Mouse (Mus musculus) neural tube, embryonic 13.5 days (tissue): ENCODE results near the gene Fancd2. TPM values are rescaled to one million over a fixed set of nuclear protein-coding genes. Genes with fewer than 3 reads are reported as not detected.

Experiments
- ATAC-seq: fragments of 200-750 bp; cut with Nextera tagmentation; 2 replicates; pipeline ENCODE4 v1.8.0; 2017; ENCODE audit warnings: low read depth, mild to moderate bottlenecking, moderate TSS enrichment, moderate library complexity
- H3K27ac ChIP-seq: fragments of 300-500 bp; sonication (generic); replicated peaks from 2 replicates; pipeline ENCODE4 v1.5.1; 2015; ENCODE audit warnings: moderate library complexity, mild to moderate bottlenecking, inconsistent platforms
- H3K27me3 ChIP-seq: fragments of 300-500 bp; sonication (generic); 2 replicates; pipeline ENCODE4 v1.6.1; 2015; ENCODE audit warnings: mild to moderate bottlenecking, inconsistent platforms
- H3K36me3 ChIP-seq: fragments of 300-500 bp; sonication (generic); 2 replicates; pipeline ENCODE4 v1.6.1; 2015; ENCODE audit warnings: mild to moderate bottlenecking, inconsistent platforms
- H3K4me1 ChIP-seq: fragments of 300-500 bp; sonication (generic); replicated peaks from 2 replicates; pipeline ENCODE4 v1.6.1; 2015; ENCODE audit warnings: inconsistent platforms
- H3K4me2 ChIP-seq: fragments of 300-500 bp; sonication (generic); 2 replicates; pipeline ENCODE4 v1.6.1; 2015; ENCODE audit warnings: inconsistent platforms, mild to moderate bottlenecking, moderate library complexity
- H3K4me3 ChIP-seq: fragments of 300-500 bp; sonication (generic); 2 replicates; pipeline ENCODE4 v1.5.1; 2015; ENCODE audit warnings: mild to moderate bottlenecking, inconsistent platforms
- H3K9ac ChIP-seq: fragments of 300-500 bp; sonication (generic); 2 replicates; pipeline ENCODE4 v1.6.1; 2015; ENCODE audit warnings: moderate library complexity, mild to moderate bottlenecking, inconsistent platforms
- H3K9me3 ChIP-seq: fragments of 300-500 bp; sonication (generic); 2 replicates; pipeline ENCODE4 v1.6.1; 2016; ENCODE audit warnings: inconsistent platforms
- WGBS: fragments of 180-500 bp; shearing (Covaris S2); methylation state at CpG from one replicate; pipeline ENCODE4 v1.1.7; 2015; 5-methylcytosine and 5-hydroxymethylcytosine counted together
- polyA plus RNA-seq: library from polyadenylated mRNA; unstranded; fragments of >200 nt; fragmentation: Nextera tagmentation; extraction: Ambion mirVana; gene quantifications from 2 replicates; pipeline ENCODE4 v1.2.1, GENCODE M21; 2015

The Fancd2 gene
- polyA plus RNA-seq, 1 experiment from 2014 or later, result 2.1 TPM

- WGBS, result 36% methylated on average over 23 of the region's 23 CpGs
Observed at GRCm38 (mm10) chr6:113600543-113601139, 69.2 kb downstream of the Fancd2 start, which contains the start of gene Fancd2os. Gene Fancd2os (minus strand): TSS chr6:113600715.

GRCm38 (mm10) chr6:113602821-113603220 is 71.3 kb downstream of the Fancd2 start:
- Histone ChIP-seq H3K9ac (no peak overlapping the region), H3K4me3 (no peak overlapping the region), H3K27me3 (no peaks in the 10 kb centered on the region), H3K4me1 (peaks cover 27% of the 10 kb centered on the region), H3K36me3 (no peaks in the 10 kb centered on the region), H3K9me3 (no peaks in the 10 kb centered on the region), H3K27ac (no peak overlapping the region), H3K4me2 (no peak overlapping the region)
- WGBS, result 93% methylated on average over 6 of the region's 6 CpGs
- ATAC-seq, result no peak

More at GRCm38 (mm10) chr6:113600543-113601139, 69.2 kb downstream of the Fancd2 start, which contains the start of gene Fancd2os:
- Histone ChIP-seq H3K27me3 (no peaks in the 10 kb centered on the region), H3K4me1 (peaks cover 10% of the 10 kb centered on the region), H3K27ac (no peak within 1 kb of the TSS), H3K36me3 (no peaks in the 10 kb centered on the region), H3K9ac (0 out of 2 replicates have a peak within 1 kb of the TSS, but pooled peaks have one; percentile 6), H3K9me3 (no peaks in the 10 kb centered on the region), H3K4me3 (no peak within 1 kb of the TSS), H3K4me2 (0 out of 2 replicates have a peak within 1 kb of the TSS, but pooled peaks have one; percentile 18)
- no peak for ATAC-seq

- Histone ChIP-seq H3K27me3 (no peaks in the 10 kb centered on the region), H3K9ac (peak overlapping the region; percentile 93), H3K9me3 (no peaks in the 10 kb centered on the region), H3K4me1 (peaks cover 27% of the 10 kb centered on the region), H3K27ac (peak overlapping the region; percentile 82), H3K4me3 (peak overlapping the region; percentile 95), H3K4me2 (peak overlapping the region; percentile 94), H3K36me3 (no peaks in the 10 kb centered on the region)
- WGBS, result 50% methylated on average over 12 of the region's 12 CpGs
- no peak for ATAC-seq
Observed at GRCm38 (mm10) chr6:113603993-113604392, 72.5 kb downstream of the Fancd2 start.

GRCm38 (mm10) chr6:113604432-113605223 is 73.1 kb downstream of the Fancd2 start, which contains the start of gene Brk1:
Gene Brk1 (plus strand): TSS chr6:113604772.
- ATAC-seq, result peak; percentile 95
- peak within 1 kb of the TSS; percentile 93 for H3K9ac ChIP-seq
- no peaks in the 10 kb centered on the region for H3K9me3 ChIP-seq
- peaks cover 27% of the 10 kb centered on the region for H3K4me1 ChIP-seq
- H3K4me3 ChIP-seq, result peak within 1 kb of the TSS; percentile 95
- peak within 1 kb of the TSS; percentile 94 for H3K4me2 ChIP-seq
- no peaks in the 10 kb centered on the region for H3K27me3 ChIP-seq
- under 1% methylated on average over 65 of the region's 65 CpGs for WGBS
- peak within 1 kb of the TSS; percentile 82 for H3K27ac ChIP-seq
- H3K36me3 ChIP-seq, result no peaks in the 10 kb centered on the region

GRCm38 (mm10) chr6:113605224-113605545 is 73.7 kb downstream of the Fancd2 start:
- peak overlapping the region; percentile 93 for H3K9ac ChIP-seq
- H3K4me1 ChIP-seq, result peaks cover 26% of the 10 kb centered on the region
- H3K4me3 ChIP-seq, result peak overlapping the region; percentile 95
- WGBS, result 4% methylated on average over 10 of the region's 10 CpGs
- H3K36me3 ChIP-seq, result no peaks in the 10 kb centered on the region
- no peaks in the 10 kb centered on the region for H3K9me3 ChIP-seq
- H3K27ac ChIP-seq, result peak overlapping the region; percentile 82
- H3K4me2 ChIP-seq, result peak overlapping the region; percentile 94
- no peaks in the 10 kb centered on the region for H3K27me3 ChIP-seq
- ATAC-seq, result 0 out of 2 replicates have a peak, but pooled peaks have one; percentile 48

GRCm38 (mm10) chr6:113608871-113609270 is 77.4 kb downstream of the Fancd2 start:
- Histone ChIP-seq H3K4me2 (no peak overlapping the region), H3K9me3 (no peaks in the 10 kb centered on the region), H3K36me3 (peaks cover 34% of the 10 kb centered on the region), H3K27me3 (no peaks in the 10 kb centered on the region), H3K9ac (no peak overlapping the region), H3K4me3 (no peak overlapping the region), H3K27ac (no peak overlapping the region), H3K4me1 (peaks cover 22% of the 10 kb centered on the region)
- 87% methylated on average over 6 of the region's 6 CpGs for WGBS
- ATAC-seq, result no peak

GRCm38 (mm10) chr6:113609293-113609692 is 77.8 kb downstream of the Fancd2 start:
- WGBS, result 93% methylated on average over 7 of the region's 7 CpGs
- no peaks in the 10 kb centered on the region for H3K27me3 ChIP-seq
- no peak overlapping the region for H3K4me3 ChIP-seq
- H3K4me1 ChIP-seq, result peaks cover 22% of the 10 kb centered on the region
- ATAC-seq, result no peak
- H3K4me2 ChIP-seq, result no peak overlapping the region
- H3K27ac ChIP-seq, result no peak overlapping the region
- H3K36me3 ChIP-seq, result peaks cover 38% of the 10 kb centered on the region
- no peaks in the 10 kb centered on the region for H3K9me3 ChIP-seq
- H3K9ac ChIP-seq, result no peak overlapping the region

GRCm38 (mm10) chr6:113612258-113612969 is 80.9 kb downstream of the Fancd2 start:
- peaks cover 70% of the 10 kb centered on the region for H3K36me3 ChIP-seq
- H3K27me3 ChIP-seq, result no peaks in the 10 kb centered on the region
- no peak for ATAC-seq
- no peaks in the 10 kb centered on the region for H3K9me3 ChIP-seq
- WGBS, result 88% methylated on average over 8 of the region's 8 CpGs
- H3K4me3 ChIP-seq, result no peak overlapping the region
- H3K9ac ChIP-seq, result no peak overlapping the region
- no peak overlapping the region for H3K4me2 ChIP-seq
- H3K27ac ChIP-seq, result no peak overlapping the region
- no peaks in the 10 kb centered on the region for H3K4me1 ChIP-seq

- 97% methylated on average over 7 of the region's 7 CpGs for WGBS
- no peaks in the 10 kb centered on the region for H3K27me3 ChIP-seq
- ATAC-seq, result no peak
- H3K9me3 ChIP-seq, result no peaks in the 10 kb centered on the region
- no peak overlapping the region for H3K9ac ChIP-seq
- no peak overlapping the region for H3K27ac ChIP-seq
- H3K36me3 ChIP-seq, result peaks cover 80% of the 10 kb centered on the region
- no peak overlapping the region for H3K4me2 ChIP-seq
- no peak overlapping the region for H3K4me3 ChIP-seq
- H3K4me1 ChIP-seq, result no peaks in the 10 kb centered on the region
Observed at GRCm38 (mm10) chr6:113614152-113614551, 82.7 kb downstream of the Fancd2 start.

GRCm38 (mm10) chr6:113614997-113615396 is 83.5 kb downstream of the Fancd2 start:
- WGBS, result 98% methylated on average over 8 of the region's 8 CpGs
- Histone ChIP-seq H3K4me1 (no peaks in the 10 kb centered on the region), H3K9me3 (no peaks in the 10 kb centered on the region), H3K36me3 (peaks cover 80% of the 10 kb centered on the region), H3K27ac (no peak overlapping the region), H3K4me2 (no peak overlapping the region), H3K9ac (no peak overlapping the region), H3K27me3 (no peaks in the 10 kb centered on the region), H3K4me3 (no peak overlapping the region)
- no peak for ATAC-seq

- no peaks in the 10 kb centered on the region for H3K9me3 ChIP-seq
- ATAC-seq, result no peak
- H3K36me3 ChIP-seq, result peaks cover 77% of the 10 kb centered on the region
- H3K4me2 ChIP-seq, result no peak overlapping the region
- no peaks in the 10 kb centered on the region for H3K27me3 ChIP-seq
- no peak overlapping the region for H3K27ac ChIP-seq
- 96% methylated on average over 4 of the region's 4 CpGs for WGBS
- H3K9ac ChIP-seq, result no peak overlapping the region
- H3K4me3 ChIP-seq, result no peak overlapping the region
- H3K4me1 ChIP-seq, result no peaks in the 10 kb centered on the region
Observed at GRCm38 (mm10) chr6:113615489-113615888, 84.0 kb downstream of the Fancd2 start.

- Histone ChIP-seq H3K4me3 (peak overlapping the region; percentile 75), H3K9me3 (no peaks in the 10 kb centered on the region), H3K4me2 (peak overlapping the region; percentile 83), H3K27ac (peak overlapping the region; percentile 90), H3K36me3 (peaks cover 13% of the 10 kb centered on the region), H3K4me1 (peaks cover 20% of the 10 kb centered on the region), H3K9ac (no peak overlapping the region), H3K27me3 (no peaks in the 10 kb centered on the region)
- WGBS, result 69% methylated on average over 5 of the region's 5 CpGs
- ATAC-seq, result no peak
Observed at GRCm38 (mm10) chr6:113623386-113623785, 91.9 kb downstream of the Fancd2 start.
